Mouse (Mus musculus) cerebellum, postnatal 36 days (tissue): ENCODE results near the gene Adam12.

ENCODE experiments used
- DNase-seq, 2 experiments: peaks; one replicate each; pipeline ENCODE4 v3.0.0; 2021 to 2022; ENCODE audit warnings: mixed read lengths in 2 of 2

Gene Adam12

DNA sequence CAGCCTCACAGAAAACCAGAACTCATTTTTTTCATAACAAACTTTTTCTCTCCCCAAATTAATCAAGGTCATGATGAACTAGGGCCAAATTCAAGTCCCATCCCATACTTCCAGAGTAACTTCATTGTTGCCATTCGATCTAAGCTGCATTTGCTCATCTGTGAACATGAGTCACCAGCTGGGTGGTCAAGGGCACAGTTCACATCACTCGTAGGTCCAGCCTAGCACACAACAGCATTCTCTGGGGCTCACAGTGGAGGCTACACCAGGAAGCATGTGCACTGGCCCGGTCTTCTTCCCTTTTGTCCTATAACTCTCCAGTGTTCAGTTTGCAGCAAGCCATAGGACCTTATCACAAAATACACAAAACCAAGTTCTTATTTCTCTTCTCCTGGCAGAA, 84.4 kb downstream of the Adam12 start:
- no peak for DNase-seq

- DNase-seq, result no peak
Measured at GRCm38 (mm10) chr7:134146821-134147220, 85.1 kb downstream of the Adam12 start.

DNA sequence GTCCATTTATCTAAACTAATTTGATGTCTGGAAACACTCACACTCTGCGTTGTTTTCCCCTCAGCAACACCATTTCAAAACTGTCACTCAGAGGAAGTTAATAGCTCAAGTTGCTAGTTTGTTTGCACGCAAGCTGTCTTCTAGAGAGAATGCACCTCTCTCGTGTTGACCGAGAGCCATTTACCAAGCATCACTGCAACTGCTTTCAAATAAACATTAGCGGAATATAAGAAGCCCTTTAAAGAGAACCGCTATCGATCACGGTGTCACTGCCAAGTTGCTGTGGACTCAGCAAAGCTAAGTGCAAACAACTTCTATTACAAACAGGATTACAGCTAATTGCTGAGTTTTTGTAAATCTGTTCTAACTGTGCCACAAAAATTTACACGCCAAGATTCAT, 87.8 kb downstream of the Adam12 start:
- DNase-seq, result no peak

DNA sequence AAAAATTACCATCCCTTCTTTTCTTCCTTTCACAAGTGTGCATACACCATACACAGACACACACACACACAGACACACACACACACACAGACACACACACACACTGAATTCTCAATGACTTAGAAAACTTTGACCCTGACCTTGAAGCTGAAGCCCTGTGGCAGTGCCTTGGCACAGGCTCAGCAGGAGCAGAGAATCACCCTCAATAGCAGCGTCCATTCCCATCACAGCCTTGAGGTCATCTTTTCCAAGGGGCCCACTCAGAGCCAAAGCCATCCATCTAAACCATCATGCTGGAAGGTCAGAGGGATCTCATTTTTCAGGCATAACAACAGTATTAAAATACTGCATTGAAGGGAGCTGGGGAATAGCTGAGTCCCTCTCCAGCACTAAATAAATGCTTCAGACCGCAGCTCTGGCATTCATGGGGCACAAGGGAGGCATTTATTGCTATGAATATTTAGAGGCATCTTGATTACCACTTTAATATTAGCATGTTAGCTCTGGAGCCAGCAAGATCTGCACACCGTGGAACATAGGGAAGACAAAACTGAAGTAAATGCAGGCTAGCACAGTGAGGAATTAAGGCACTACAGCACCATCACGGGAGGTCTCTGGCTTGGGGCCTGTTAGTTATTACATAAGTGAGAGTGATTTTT, 92.5 kb downstream of the Adam12 start:
- no peak for DNase-seq

GRCm38 (mm10) chr7:134132323-134132722, 99.6 kb downstream of the Adam12 start:
- no peak for DNase-seq

DNA sequence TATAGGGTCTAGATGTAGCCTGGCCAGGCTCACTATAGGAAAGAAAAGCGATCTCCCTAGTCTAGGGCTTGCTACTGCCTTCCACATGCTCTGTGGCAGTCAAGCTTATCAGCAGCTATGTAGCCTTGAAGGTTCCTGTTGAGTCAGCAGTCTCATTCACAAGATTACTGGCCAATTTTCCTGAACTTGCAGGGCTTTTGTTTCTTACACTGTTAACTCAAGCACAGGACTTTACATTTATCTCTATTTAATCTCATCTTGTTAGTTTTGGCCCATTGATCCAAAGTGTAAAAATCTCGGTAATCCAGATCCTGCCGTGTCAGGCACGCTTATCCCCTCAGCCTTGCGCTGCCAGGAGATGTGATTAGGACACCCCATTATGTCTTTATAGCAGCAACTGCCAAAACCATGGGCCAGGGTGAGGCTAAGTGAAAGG, 103.8 kb downstream of the Adam12 start:
- DNase-seq, result no peak

GRCm38 (mm10) chr7:134121397-134121796, 110.5 kb downstream of the Adam12 start:
- DNase-seq, result no peak

GRCm38 (mm10) chr7:134115438-134115837, 116.5 kb downstream of the Adam12 start:
- DNase-seq, result no peak

DNA sequence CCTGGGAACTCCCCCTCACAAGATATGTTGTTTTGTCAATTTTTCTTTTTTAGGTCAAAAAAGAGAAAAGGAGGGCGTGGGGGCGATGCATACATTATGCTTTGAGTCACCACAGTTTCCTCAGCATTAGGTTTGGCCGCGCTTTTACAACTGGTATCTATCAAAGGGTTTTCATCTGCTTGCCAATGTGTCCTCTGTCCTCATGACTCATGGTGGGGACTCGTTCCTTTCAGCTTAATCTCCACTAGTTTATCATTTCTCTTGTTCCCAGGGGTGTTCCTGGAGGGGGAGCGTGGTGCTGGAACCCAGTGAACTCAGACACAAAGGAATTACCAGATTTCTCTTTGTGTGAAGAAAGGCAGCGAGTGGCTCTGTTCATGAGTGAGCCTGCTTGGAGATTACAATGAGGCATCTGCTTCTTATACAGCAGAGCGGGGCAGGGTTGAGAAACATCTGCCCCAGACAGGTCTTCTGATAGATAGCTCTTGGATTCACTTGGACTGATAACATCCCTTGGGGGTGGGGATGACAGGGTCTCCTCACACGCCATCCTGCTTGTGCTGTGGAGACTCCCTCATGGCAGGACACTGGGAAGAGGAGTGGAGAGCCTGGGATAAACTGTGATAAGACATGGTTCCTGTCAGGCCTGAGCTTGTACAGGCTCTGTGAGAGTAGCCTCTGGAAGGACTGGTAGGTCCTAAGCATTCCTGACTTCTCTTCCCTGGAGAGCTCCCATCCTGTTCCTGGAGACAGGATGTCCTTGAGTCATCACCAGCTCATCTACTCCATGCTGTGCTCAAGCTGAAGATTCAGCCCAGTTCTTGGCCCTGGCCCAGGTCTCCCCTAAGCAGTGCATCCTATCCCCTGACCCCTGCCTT, 117.4 kb downstream of the Adam12 start:
- DNase-seq, result no peak

- no peak for DNase-seq
Measured at GRCm38 (mm10) chr7:134113829-134114228, 118.1 kb downstream of the Adam12 start.

DNA sequence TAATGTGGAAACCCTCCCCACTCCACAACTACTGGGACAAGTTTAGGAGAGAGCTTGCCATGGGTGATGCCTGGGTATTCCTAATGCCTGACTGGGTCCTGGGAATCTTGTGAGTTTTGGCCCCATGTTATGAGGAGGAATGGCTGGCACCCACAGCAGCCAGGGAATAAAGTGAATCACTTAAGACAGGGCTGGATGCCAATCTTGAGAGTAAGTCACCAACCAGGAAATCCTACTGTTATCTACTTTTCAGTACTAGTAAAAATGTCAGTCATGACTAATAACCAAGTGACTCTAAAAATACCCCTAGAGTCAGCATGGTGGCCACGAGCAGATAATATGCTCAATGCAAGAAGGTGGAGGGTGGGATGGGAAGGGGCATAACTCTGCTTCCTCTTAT, 121.8 kb downstream of the Adam12 start:
- DNase-seq, result no peak

DNA sequence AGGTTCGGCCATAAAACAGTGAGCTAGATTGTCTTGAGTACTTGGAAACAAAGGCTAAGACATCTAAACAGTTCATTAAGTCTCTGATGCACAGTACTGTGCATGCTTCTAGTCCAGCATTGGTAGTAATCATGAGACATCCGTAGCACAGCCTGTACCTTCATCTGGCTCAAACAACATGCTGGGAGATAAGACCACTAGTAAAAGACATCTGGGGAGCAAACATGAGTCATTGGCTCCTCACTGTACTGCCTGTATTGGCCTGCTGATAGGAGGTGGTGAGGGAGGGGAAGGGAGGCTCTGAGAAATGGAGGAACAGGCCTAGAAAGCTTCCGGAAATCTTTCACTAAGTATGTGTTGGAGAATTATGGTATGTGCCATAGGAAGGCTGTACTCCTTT, 124.1 kb downstream of the Adam12 start:
- DNase-seq, result no peak

DNA sequence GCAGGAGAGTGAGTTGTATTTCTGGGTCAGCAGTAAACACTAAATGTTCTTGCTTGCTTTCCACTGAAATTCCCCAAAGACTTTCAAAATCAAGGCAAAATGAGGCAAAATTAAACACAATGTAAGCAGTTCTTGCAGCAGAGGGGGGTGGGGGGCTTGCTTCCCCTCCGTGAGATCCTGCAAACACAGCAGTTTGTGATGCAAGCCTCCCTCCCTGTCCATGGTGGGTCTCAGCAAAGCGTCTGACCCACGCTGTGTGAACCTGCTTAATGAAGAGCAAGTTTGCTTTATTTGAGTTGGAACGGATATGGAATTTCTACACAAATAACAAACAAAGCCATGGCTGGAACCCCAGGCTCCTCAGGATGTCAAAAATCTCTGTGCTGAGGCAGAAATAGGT, 132.9 kb downstream of the Adam12 start:
- no peak for DNase-seq

DNA sequence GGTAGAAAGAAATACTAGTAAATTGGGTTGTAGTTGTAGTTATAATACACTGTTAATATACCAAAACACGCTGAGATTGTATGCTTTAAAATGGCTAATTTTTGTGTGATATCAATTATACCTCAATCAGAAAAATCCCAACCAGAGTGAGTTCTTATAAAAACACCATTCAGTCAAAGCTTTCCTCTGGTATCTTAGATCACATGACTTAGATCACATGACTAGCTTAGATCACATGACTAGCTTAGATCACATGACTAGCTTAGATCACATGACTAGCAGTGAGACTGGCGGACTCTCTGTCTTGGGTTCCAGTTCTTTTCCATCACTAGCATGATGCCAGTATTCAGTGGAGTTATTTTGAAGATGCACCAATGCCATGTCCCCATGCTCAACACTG, 134.1 kb downstream of the Adam12 start:
- DNase-seq, result no peak

DNA sequence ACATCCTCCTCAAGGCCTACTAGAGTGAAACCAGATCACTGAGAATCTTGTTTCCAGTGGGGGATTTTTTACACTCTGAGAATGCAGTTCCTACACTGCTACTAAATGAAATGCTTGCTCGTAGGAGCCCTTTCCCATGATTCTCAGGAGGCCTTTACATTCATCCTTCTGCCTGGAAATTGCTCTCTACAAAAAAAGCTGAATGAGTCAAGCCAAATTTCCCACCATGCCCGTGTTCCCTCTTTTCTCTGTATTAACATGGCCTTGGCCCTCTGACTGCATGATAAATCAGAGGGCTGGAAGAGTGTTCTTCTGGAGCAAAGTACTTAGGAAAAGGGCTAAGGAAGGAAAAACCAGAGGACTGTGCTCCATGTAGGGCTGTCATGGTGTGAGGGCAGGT, 138.1 kb downstream of the Adam12 start:
- DNase-seq, result no peak

DNA sequence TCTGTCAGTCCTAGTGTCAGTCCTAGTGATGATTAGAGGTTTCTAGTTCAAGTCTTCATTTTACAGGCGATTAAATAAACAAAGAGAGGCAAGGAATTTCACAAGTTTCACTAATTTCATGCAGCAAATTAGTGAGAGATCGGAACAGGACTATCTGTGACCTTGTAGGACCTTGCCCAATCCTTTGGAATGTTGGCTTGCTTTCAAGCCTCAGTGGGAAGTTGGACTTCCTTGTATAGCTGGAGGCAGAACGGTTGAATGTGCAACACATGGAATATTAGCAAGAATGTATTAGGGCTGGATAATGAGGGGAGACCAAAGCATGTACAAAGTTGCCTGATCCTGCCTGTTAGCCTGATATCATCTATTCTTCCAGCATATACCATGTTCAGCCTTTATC, 141.2 kb downstream of the Adam12 start:
- DNase-seq, result no peak

DNA sequence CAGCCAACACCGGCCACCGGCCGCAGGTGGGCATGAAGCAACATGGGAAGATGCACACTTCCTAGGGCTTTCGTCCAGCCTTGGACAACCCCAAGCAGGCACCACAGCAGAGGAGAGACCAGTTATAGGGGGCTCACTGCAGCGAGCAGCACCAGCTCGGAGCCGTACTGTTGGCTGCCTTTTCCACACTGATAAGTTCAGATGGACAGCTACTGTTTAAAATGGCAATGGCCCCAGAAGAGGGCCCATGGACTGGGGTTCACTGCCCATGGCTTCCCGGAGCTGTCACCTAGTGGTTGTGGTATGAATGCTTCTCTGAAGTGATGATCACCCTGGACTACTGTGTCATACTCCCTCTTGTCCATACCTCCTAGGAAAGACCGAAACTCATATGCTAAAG, 141.7 kb downstream of the Adam12 start:
- DNase-seq, result no peak

GRCm38 (mm10) chr7:134088548-134089347, 143.2 kb downstream of the Adam12 start:
- no peak for DNase-seq

- no peak for DNase-seq
Measured at GRCm38 (mm10) chr7:134085396-134085795, 146.6 kb downstream of the Adam12 start.

DNA sequence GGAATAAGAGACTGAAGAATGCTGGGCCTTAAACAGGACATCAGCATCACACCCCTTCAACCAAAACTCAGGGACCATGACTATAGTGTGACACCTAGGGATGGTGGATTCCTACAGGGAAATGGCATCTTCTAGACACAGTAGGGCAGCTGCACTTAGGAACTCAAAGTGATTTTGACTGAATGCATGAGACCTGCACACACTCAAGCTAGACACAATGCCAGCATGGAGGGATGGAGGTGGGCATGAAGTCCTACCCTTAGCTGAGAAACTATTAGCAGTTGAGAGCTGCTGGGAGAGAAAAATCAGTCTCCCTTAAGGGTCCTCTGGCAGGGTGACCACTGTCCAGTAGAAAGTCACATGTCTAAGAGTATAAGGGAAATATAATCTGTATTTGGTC, 147.0 kb downstream of the Adam12 start:
- DNase-seq, result no peak

DNA sequence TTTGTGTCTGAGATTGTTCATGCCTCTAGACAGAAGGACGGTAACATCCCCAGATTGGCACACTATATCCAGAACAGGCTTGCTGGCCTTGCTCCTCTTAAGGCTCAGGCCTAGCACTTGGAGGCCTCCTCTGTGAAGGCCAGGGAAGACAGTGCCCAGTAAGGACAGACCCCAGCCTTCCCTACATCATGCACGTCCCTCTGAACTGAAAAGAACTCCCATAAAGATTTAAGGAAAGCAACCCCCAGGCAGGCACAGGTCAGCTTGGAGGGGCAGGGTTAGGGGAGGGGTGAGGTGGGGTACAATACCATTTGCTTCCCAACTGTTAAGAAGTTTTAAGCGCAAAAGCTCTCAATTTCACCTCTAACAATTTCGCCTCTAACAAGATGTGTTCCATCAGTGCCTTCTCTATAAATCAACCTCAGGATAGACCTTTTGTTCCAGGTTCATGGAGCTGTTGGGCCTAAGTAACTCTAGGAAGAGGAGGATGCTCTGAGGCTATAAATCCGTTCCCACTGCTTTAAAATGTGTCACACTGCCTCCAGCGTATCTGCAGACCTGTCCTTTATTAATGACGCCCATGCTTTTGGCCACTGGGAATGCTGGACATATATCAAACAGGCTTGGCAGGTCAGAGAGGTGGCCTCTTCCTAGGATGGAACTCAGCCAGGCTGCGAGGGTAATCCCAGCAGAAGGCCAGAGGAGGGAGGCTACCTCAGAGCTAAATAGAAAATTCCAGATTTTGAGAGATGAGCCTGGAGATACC, 150.5 kb downstream of the Adam12 start:
- DNase-seq, result peak; percentile 14 to 31

DNA sequence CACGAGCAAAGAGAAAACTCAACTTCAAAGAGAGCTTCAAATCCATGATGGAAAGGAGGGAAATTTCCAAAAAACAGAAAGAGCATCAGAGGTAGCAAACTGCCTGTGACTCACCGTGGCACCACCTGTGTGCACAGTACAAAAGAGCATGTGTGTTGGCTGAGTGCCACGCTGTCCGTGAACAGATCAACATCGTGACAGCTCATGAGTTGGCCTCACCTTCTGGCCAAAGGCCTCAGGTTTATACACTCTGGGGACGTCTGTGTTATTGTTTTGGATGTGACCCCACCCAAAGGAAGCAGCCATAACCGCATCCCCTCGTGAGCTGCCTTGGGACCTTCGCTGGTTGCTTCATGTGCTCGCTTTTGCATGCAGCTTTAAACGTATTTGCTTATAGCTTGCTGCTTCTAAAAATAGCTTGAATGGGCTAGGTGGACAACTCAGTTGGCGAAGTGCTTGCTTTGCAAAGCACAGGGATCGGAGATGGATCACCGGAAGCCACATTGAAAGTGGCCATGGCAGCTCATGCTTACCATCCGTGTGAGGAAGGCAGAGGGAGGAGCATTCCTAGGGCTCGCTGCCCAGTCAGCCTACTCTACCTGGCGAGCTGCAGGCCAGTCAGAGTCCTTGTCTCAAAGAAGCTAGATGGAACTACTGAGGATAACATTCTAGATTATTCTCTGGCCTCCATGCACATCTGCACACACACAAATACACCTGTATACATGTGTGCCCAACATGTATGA, 151.8 kb downstream of the Adam12 start:
- peak; percentile 69 for DNase-seq
